Mouse (Mus musculus): ENCODE data around the gene Pcdh18.

DNA sequence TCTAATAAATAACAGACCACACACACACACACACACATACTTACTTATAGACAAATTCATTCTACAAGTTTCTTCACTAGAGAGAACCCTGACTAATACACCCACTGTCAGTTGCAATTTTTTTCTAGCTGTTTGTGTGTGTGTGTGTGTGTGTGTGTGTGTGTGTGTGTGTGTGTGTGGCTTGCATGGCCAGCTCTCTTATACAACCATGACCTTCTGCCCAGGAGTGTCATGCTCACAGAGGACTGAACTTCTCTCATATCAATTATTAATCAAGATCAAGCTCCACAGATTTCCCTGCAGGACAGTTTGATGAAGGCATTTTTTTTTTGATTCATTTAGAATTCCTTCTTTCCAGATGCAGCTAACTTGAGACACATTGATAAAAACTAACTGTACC is 18.6 kb downstream of the Pcdh18 start:
- TF ChIP-seq POLR2A (IDR thresholded peaks at IDR 0.05; ENCODE audit: borderline replicate concordance, low read depth, low read length) (no peak), CTCF (IDR thresholded peaks at IDR 0.05; ENCODE audit: low read depth, low read length) (no peak)

Data from bone marrow macrophage, adult 2 months (primary cell).